Mouse (Mus musculus) ovary, adult 18-20 months (tissue): Measurements from ENCODE around the gene Nr2e1.

Experiments
- DNase-seq: peaks from one replicate; pipeline ENCODE4 v3.0.0; 2022; ENCODE audit warnings: low spot score, mixed read lengths

The Nr2e1 gene

GRCm38 (mm10) chr10:42587961-42588750 is 4.7 kb upstream of the Nr2e1 start:
- DNase-seq = no peak

GRCm38 (mm10) chr10:42585596-42586305 is 2.3 kb upstream of the Nr2e1 start:
- DNase-seq = no peak

GRCm38 (mm10) chr10:42585156-42585555 is 1.7 kb upstream of the Nr2e1 start:
- DNase-seq = no peak

GRCm38 (mm10) chr10:42584436-42584983 is 1.1 kb upstream of the Nr2e1 start:
- DNase-seq = no peak

- DNase-seq = no peak
These were observed 537 bp upstream of the Nr2e1 start for GRCm38 (mm10) chr10:42583902-42584435.

GRCm38 (mm10) chr10:42582566-42583110 is 794 bp downstream of the Nr2e1 start:
- DNase-seq = no peak

- DNase-seq = no peak
These were observed 1.5 kb downstream of the Nr2e1 start for GRCm38 (mm10) chr10:42581694-42582565.

- DNase-seq = no peak
These were observed 2.5 kb downstream of the Nr2e1 start for GRCm38 (mm10) chr10:42580951-42581277.

- no peak for DNase-seq
These were observed 3.1 kb downstream of the Nr2e1 start for GRCm38 (mm10) chr10:42580131-42580950.

GRCm38 (mm10) chr10:42579475-42580130 is 3.8 kb downstream of the Nr2e1 start:
- no peak for DNase-seq

- no peak for DNase-seq
These were observed 4.5 kb downstream of the Nr2e1 start for GRCm38 (mm10) chr10:42578698-42579474.

GRCm38 (mm10) chr10:42578281-42578675 is 5.2 kb downstream of the Nr2e1 start:
- no peak for DNase-seq

- DNase-seq = no peak
These were observed 5.7 kb downstream of the Nr2e1 start for GRCm38 (mm10) chr10:42577525-42578280.

GRCm38 (mm10) chr10:42574639-42575038 is 8.8 kb downstream of the Nr2e1 start:
- no peak for DNase-seq

GRCm38 (mm10) chr10:42572971-42573370 is 10.5 kb downstream of the Nr2e1 start:
- DNase-seq = no peak

GRCm38 (mm10) chr10:42572567-42572966 is 10.9 kb downstream of the Nr2e1 start:
- no peak for DNase-seq

GRCm38 (mm10) chr10:42562272-42562671 is 21.2 kb downstream of the Nr2e1 start:
- DNase-seq = peak; percentile 19

GRCm38 (mm10) chr10:42559581-42560200 is 23.7 kb downstream of the Nr2e1 start:
- no peak for DNase-seq
